Mouse (Mus musculus) heart, embryonic 14.5 days (tissue): Measurements from ENCODE around the gene Mia. TPM values are rescaled to one million over a fixed set of nuclear protein-coding genes. Genes with fewer than 3 reads are reported as not detected.

Source experiments
- ATAC-seq: fragments of 200-750 bp; cut with Nextera tagmentation; 2 replicates; pipeline ENCODE4 v1.8.0; 2017; ENCODE audit warnings: low read depth, moderate TSS enrichment; ENCODE audit not compliant: insufficient number of reproducible peaks, insufficient read depth, low FRiP score
- H3K27ac ChIP-seq, 2 experiments: fragments of 200-500 bp in 1 of 2; fragments of 300-500 bp in 1 of 2; sonication (generic) in 1 of 2; replicated peaks in 1 of 2; 2 replicates each; pipeline ENCODE4 v1.5.1; 2012 to 2014; ENCODE audit warnings: low read depth in 2 of 2, low read length in 2 of 2, control low read depth in 1 of 2, mild to moderate bottlenecking in 1 of 2, mixed read lengths in 1 of 2; ENCODE audit not compliant: control insufficient read depth in 1 of 2, insufficient read depth in 1 of 2
- H3K27me3 ChIP-seq: fragments of 300-500 bp; sonication (generic); 2 replicates; pipeline ENCODE4 v1.6.1; 2014; ENCODE audit warnings: mild to moderate bottlenecking, low read length, control low read depth; ENCODE audit not compliant: control insufficient read depth, insufficient read depth
- H3K36me3 ChIP-seq: fragments of 300-500 bp; sonication (generic); 2 replicates; pipeline ENCODE4 v1.6.1; 2014; ENCODE audit warnings: mild to moderate bottlenecking, control low read depth, low read length, mixed read lengths; ENCODE audit not compliant: control insufficient read depth, insufficient read depth
- H3K4me1 ChIP-seq, 2 experiments: fragments of 200-500 bp in 1 of 2; fragments of 300-500 bp in 1 of 2; sonication (generic) in 1 of 2; 2 replicates each; pipeline ENCODE4 v1.6.1; 2012 to 2014; ENCODE audit warnings: low read length in 2 of 2, control low read depth in 1 of 2, mixed read lengths in 1 of 2; ENCODE audit not compliant: control insufficient read depth in 2 of 2, insufficient read depth in 2 of 2
- H3K4me2 ChIP-seq: fragments of 300-500 bp; sonication (generic); 2 replicates; pipeline ENCODE4 v1.6.1; 2014; ENCODE audit warnings: mild to moderate bottlenecking, low read length
- H3K4me3 ChIP-seq, 2 experiments: fragments of 200-500 bp in 1 of 2; fragments of 300-500 bp in 1 of 2; sonication (generic) in 1 of 2; 2 replicates each; pipeline ENCODE4 v1.5.1; 2012 to 2014; ENCODE audit warnings: low read length in 2 of 2, mild to moderate bottlenecking in 2 of 2, control low read depth in 1 of 2, low read depth in 1 of 2, moderate library complexity in 1 of 2; ENCODE audit not compliant: control insufficient read depth in 1 of 2, insufficient read depth in 1 of 2
- H3K9ac ChIP-seq: fragments of 300-500 bp; sonication (generic); 2 replicates; pipeline ENCODE4 v1.6.1; 2014; ENCODE audit warnings: mild to moderate bottlenecking, low read length
- H3K9me3 ChIP-seq: fragments of 300-500 bp; sonication (generic); 2 replicates; pipeline ENCODE4 v1.6.1; 2016; ENCODE audit warnings: low read length, control low read depth; ENCODE audit not compliant: control insufficient read depth
- WGBS: fragments of 180-500 bp; shearing (Covaris S2); extraction: QIAGEN DNeasy Blood & Tissue Kit; methylation state at CpG from one replicate; pipeline ENCODE4 v1.1.7; 2014; 5-methylcytosine and 5-hydroxymethylcytosine counted together
- polyA plus RNA-seq: library from polyadenylated mRNA; unstranded; fragments of >200 nt; fragmentation: Nextera tagmentation; extraction: Ambion mirVana; gene quantifications from 2 replicates; pipeline ENCODE4 v1.2.1, GENCODE M21; 2014

Mia gene
- polyA plus RNA-seq, 1 experiment from 2014 or later = 1.3 TPM

DNA sequence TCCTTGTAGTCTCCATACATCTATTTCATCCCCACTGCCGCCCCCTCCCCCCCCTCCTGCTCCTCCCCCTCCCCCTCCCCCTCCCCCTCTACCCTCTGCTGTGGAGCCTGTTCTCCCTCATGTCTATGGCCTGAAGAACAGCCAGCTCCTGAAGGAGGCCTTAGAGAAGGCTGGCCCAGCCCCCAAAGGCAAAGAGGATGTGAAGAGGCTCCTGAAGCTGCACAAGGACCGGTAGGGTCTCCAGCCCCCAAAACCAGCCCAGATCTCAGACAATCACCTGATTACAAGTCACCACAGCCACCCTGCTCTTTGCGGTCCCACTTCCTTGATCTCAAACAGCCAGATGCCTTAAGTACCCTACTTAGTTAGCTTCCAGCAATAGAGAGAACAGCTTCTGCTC is 16.2 kb upstream of the Mia start:
- H3K9ac ChIP-seq = no peak overlapping the region
- H3K27me3 ChIP-seq = no peaks in the 10 kb centered on the region
- no peak overlapping the region for H3K27ac ChIP-seq
- peaks cover 4 to 13% of the 10 kb centered on the region in 2 experiments for H3K4me1 ChIP-seq
- no peak overlapping the region for H3K4me2 ChIP-seq
- H3K9me3 ChIP-seq = no peaks in the 10 kb centered on the region
- no peak for ATAC-seq
- H3K36me3 ChIP-seq = peaks cover 53% of the 10 kb centered on the region
- 79% methylated on average over 3 of the region's 3 CpGs for WGBS
- no peak overlapping the region for H3K4me3 ChIP-seq

DNA sequence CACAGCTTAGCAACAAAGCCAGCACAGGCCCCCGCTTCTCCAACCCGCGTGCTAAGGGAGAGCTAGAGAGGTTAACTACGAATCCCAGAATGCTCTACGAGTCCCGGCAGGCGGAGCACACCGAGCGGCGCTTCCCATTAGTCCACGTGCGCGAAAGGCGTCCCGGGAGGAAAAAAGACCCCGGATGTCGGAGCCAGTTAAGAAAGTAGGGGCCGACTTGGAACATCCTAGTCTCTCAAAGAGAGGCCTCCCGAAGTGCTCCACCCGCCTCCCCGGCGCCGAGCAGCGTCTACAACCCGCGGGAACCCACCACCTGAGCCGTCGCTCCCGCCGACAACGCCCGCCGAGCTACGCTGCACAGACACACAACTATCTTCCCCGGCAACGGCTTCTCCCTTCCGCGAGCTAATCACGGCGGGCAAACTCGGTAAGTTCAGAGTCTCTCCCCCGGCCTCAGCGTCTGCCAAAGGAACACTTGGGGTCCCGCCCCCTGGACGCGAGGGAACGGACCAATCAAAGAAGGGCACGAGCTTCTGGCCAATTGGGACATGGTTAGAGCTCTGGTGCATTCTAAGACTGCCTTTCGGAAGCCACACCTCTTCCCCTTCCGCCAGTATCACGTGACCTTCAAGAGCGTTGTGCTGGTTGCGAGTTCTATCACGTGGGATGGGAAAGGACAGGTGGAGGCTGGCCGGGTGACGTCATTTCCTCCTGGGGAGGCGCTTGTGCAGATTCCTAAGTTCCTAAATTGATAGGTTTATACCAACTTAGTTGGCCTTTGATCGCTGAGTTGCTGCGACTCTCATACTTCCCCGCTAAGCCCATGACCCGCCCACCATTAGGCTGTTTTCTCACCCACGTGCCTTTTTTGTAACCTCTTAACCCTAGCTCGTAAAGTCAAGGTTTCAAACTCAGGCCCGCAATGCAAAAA is 15.0 kb upstream of the Mia start, which contains the start of the genes BC024978 and Snrpa:
BC024978 (plus strand) TSS at position 101 of the 931 bp plus-strand sequence.
Snrpa (minus strand) TSS at position 591 of the 931 bp plus-strand sequence.
- Histone ChIP-seq H3K9ac (peak within 1 kb of the TSS; percentile 95), H3K27me3 (no peaks in the 10 kb centered on the region), H3K27ac (peak within 1 kb of the TSS; percentile 99 to 100), H3K4me1 (peaks cover 4 to 13% of the 10 kb centered on the region in 2 experiments), H3K4me2 (peak within 1 kb of the TSS; percentile 87), H3K36me3 (peaks cover 57% of the 10 kb centered on the region), H3K9me3 (no peaks in the 10 kb centered on the region), H3K4me3 (peak within 1 kb of the TSS; percentile 76 to 100)
- WGBS = under 1% methylated on average over 64 of the region's 64 CpGs
- ATAC-seq = peak; percentile 99

DNA sequence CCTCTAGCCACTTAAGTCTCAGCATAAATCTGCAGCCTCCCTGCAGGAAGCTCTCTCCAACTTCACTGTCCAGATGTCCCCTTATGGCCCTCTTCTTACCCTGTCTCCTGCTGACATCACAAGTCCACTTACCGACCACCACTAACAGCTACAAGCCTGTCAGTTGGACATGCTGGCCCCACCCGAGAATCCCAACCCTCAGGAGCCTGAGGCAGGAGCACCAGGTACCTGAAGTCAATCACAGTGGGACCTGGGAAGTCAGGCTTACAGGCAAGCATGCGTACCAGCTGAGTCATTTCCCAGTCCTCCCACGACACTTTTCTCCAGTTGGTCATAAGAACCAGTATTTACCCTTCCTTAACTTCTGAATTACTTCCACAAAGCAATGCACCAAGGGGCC is 12.8 kb upstream of the Mia start:
- peaks cover 74% of the 10 kb centered on the region for H3K36me3 ChIP-seq
- no peak overlapping the region for H3K27ac ChIP-seq
- no peak overlapping the region for H3K4me2 ChIP-seq
- WGBS = 76% methylated on average over 4 of the region's 4 CpGs
- H3K9me3 ChIP-seq = no peaks in the 10 kb centered on the region
- H3K9ac ChIP-seq = no peak overlapping the region
- peaks cover 4 to 13% of the 10 kb centered on the region in 2 experiments for H3K4me1 ChIP-seq
- no peaks in the 10 kb centered on the region for H3K27me3 ChIP-seq
- ATAC-seq = no peak
- no peak overlapping the region for H3K4me3 ChIP-seq

DNA sequence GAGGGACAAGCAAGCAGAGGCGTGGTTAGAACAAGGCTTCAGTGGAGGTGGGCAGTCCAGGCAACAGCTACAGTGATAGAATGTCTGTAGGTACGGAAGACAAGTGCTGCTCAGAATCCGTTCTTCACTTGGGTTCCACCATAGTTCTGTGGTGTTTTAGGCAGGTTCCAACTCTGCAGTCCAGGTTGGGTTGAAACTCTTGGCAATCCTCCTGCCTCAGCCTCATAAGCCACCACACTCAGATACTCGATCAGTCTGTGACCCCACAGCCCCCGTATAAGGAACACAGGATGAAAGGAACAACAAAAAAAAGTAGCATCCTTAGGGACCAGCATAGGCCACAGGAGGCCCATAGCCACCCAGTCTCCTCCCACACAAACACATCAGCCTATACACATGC is 11.5 kb upstream of the Mia start:
- peaks cover 4 to 13% of the 10 kb centered on the region in 2 experiments for H3K4me1 ChIP-seq
- no peak overlapping the region for H3K4me3 ChIP-seq
- no peaks in the 10 kb centered on the region for H3K27me3 ChIP-seq
- peaks cover 77% of the 10 kb centered on the region for H3K36me3 ChIP-seq
- no peak overlapping the region for H3K9ac ChIP-seq
- WGBS = 93% methylated on average over 5 of the region's 5 CpGs
- H3K27ac ChIP-seq = no peak overlapping the region
- no peak overlapping the region for H3K4me2 ChIP-seq
- H3K9me3 ChIP-seq = no peaks in the 10 kb centered on the region
- ATAC-seq = no peak

DNA sequence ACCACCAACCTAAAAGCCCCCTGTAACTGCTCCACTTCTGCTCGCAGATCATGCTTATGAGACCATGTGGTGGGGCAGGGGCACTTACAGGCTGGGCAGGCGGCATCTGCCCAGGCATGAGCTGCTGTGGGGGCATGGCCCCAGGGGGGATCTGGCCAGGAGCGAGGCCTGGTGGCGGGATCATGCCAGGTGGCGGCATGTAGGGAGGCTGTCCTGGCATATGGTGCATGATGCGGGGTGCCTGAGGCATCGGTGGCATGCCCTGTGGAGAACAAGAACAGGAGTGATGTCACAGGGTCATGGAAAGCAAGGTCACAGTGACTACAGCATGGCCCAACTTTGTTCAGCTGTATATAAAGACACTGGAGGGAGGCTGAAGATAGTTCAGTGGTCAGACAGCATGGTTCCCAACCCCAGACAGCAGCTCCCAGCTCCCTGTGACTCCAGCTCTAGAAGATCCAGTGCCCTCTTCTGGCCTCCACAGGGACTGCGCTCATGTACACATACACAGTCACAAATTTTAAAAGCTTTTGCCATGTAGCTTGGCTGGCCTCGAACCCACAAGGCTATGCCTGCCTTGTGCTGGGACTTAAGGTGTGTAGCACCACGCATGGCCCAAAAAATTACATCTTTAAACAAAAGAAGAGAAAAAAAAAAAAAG is 8.4 kb upstream of the Mia start:
- peaks cover 100% of the 10 kb centered on the region for H3K36me3 ChIP-seq
- no peaks in the 10 kb centered on the region for H3K27me3 ChIP-seq
- H3K4me2 ChIP-seq = no peak overlapping the region
- 96% methylated on average over 10 of the region's 10 CpGs for whole genome bisulfite sequencing
- ATAC-seq = no peak
- no peak overlapping the region for H3K27ac ChIP-seq
- H3K4me3 ChIP-seq = no peak overlapping the region
- H3K9ac ChIP-seq = no peak overlapping the region
- 0 out of 2 replicates have a peak, but pooled peaks cover 3% of the 10 kb centered on the region for H3K9me3 ChIP-seq
- peaks cover 0 to 5% of the 10 kb centered on the region in 2 experiments; a peak in 2 of 4 replicates for H3K4me1 ChIP-seq

DNA sequence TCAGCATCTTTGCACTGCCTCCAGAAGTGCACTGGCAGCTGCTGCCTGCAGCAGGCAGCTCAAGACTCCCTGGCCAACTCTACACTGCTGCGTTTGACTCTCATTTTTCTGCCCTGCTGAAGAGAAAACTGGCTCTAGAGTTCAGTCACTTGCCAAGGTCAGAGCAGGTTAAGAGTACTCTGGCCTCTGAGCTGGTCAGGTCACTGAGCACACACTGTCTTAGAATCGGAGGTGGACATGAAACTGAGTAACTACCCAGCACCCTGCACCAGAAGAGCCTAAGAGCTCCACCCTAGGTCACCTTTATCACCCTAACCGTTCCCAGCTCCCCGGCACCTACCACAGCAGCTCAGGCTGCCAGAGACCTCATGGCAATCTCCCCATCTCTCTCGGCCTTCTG is 5.0 kb upstream of the Mia start:
- no peak overlapping the region for H3K4me3 ChIP-seq
- H3K27me3 ChIP-seq = no peaks in the 10 kb centered on the region
- no peak overlapping the region for H3K27ac ChIP-seq
- ATAC-seq = no peak
- peaks cover 82% of the 10 kb centered on the region for H3K36me3 ChIP-seq
- no peak overlapping the region for H3K9ac ChIP-seq
- no peaks in the 10 kb centered on the region for H3K4me1 ChIP-seq
- 0 out of 2 replicates have a peak, but pooled peaks cover 3% of the 10 kb centered on the region for H3K9me3 ChIP-seq
- 94% methylated on average over 5 of the region's 5 CpGs for WGBS
- no peak overlapping the region for H3K4me2 ChIP-seq

DNA sequence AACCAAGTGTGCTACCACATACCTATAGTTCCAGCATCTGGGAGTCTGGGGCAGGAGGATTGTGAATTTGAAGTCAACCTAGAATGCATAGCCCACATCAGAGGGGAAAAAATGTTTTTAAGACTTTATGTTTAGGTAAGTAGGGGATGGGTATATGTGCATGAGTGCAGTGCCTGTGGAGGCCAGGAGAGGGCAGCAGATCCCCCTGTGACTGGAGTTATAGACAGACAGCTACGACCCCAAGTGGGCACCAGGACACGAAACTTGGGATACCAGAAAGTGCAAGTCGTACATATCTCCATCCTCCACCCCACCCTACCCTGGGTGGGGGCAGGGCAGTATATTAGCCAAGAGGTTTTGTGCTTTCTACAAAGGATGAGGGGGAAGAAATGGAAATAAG is 4.0 kb upstream of the Mia start:
- ATAC-seq = no peak
- Histone ChIP-seq H3K9me3 (0 out of 2 replicates have a peak, but pooled peaks cover 3% of the 10 kb centered on the region), H3K27ac (no peak overlapping the region), H3K9ac (no peak overlapping the region), H3K4me1 (no peaks in the 10 kb centered on the region; a peak in 1 of 4 replicates), H3K4me3 (no peak overlapping the region), H3K36me3 (peaks cover 71% of the 10 kb centered on the region), H3K4me2 (no peak overlapping the region), H3K27me3 (no peaks in the 10 kb centered on the region)
- WGBS = 62% methylated on average over 3 of the region's 3 CpGs
